Mouse (Mus musculus): ENCODE measurements around the gene Dcpp2.
"Not testable (repeated sequence)": the region's sequence is repeated elsewhere in the genome, so short reads cannot be mapped to it uniquely, and the experiment has no call there.

Dcpp2 gene

DNA sequence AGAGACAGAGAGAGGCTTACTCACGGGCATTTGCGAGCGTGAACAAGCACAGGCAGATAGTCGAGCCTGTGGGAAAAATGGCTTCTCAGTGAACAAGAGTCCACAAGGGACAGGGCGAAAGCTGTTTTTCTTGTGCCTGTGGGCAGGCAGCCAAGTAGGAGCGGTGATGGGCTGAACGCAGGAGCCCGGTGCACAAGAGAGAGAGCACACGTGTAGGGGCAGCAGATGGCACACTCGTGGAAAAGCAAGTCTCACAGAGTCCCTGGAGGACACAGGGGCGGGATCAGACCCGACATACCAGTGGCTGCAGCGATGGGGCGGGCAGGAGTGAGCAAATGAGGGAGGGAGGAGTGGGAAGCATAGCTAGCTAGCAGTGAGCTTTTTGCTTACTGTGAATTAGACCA is 44.4 kb downstream of the Dcpp2 start:
- DNase-seq (ENCODE audit: low spot score), result peak; percentile 28

DNA sequence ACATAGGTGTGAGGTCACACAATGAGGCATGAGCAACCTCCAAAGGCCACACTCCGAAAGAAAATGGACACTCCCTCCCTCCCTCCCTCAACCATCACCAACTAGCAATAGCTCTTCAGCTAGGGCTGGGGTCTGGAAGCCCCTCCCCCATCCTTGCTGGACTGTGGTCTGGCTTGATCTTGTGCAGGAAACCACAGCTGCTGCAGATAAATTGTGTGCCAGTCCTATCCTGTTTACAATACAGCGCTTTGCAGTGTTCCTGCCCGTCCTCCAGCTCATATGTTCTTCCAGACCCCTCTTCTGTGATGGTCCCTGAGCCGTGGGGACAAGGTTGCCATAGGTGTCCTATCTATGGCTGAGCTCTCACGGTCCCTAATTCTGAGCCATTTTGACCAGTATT is 50.5 kb downstream of the Dcpp2 start:
- no peak for DNase-seq (ENCODE audit: low spot score)

DNA sequence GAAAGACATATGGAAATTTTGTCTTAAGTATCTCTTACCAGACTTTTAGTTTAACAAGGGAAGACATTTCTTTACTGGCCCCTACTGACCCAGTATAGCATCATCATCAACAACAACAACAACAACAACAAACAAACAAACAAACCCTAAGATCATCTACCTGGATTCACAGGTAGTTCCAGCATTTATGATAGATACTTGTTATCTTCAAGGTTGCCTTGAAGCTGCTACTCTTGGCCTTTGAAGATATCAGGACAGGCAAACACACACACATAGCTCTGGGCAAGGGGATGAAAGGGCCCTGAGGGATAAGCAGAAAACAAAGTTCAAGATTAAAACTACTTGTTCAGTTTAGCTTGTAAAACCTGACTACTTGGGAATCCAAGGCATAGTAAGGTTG is 60.7 kb downstream of the Dcpp2 start, which contains the start of gene Sbp:
Sbp (plus strand) TSS at position 301 of the 400 bp plus-strand sequence.
- DNase-seq (ENCODE audit: low spot score), result no peak

DNA sequence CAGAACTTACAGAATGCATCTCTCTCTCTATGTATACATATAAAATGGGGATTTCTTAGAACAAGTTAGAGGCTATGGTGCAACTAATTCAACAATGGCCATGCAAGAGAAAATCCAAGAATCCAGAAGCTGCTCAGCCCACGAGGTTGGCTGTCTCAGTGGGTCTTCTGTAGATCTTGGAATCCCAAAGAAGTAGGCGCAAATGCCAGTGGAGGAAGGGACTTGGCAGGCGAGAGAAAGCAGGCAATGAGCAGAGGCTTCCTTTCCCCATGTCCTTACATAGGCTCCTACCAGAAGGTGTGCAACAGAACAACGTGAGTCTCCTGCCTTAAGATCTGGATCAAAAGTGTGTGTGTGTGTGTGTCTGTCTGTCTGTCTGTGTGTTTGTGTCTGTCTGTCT is 66.8 kb downstream of the Dcpp2 start:
- not testable (repeated sequence) for DNase-seq (ENCODE audit: low spot score)

DNA sequence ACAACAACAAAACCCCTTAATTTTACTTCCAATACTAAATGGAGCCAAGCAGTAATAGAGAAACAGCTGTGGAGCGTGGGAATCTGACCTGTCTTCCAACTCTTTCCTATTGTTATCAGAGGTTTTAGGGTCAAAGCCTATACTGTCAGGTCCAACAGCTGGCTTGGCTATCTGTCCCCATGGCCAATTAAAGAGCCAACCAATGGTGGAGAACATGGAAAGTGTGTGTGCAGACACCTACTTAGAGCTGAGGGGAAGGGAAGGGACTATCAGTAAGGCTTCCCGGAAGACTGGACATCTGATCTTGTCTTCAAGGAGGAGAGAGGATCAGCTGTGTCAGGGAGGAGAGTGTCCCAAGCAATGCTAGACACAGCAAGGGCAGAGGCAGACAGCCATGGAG is 68.4 kb downstream of the Dcpp2 start:
- DNase-seq (ENCODE audit: low spot score), result no peak

Data from T-cell, adult 2 months (primary cell).